Mouse (Mus musculus) embryo, embryonic 10.5 days (tissue): ENCODE measurements around the gene Tmcc3.
A peak's percentile ranks its signal among the peaks of the same experiment; 100 is the strongest.
"Not testable (repeated sequence)": the region's sequence is repeated elsewhere in the genome, so short reads cannot be mapped to it uniquely, and the experiment has no call there.

Experiments
- DNase-seq: peaks from one replicate; pipeline ENCODE4 v3.0.0-alpha.2; 2015; ENCODE audit warnings: low spot score

Gene Tmcc3

GRCm38 (mm10) chr10:94515583-94515982, 203.8 kb downstream of the Tmcc3 start:
- DNase-seq, result peak; percentile 47

GRCm38 (mm10) chr10:94519887-94520286, 208.1 kb downstream of the Tmcc3 start:
- no peak for DNase-seq

- no peak for DNase-seq
Measured at GRCm38 (mm10) chr10:94520306-94521106, 208.8 kb downstream of the Tmcc3 start.

GRCm38 (mm10) chr10:94521107-94521401, 209.3 kb downstream of the Tmcc3 start:
- DNase-seq, result peak; percentile 60

- DNase-seq, result no peak
Measured at GRCm38 (mm10) chr10:94521776-94522175, 210.0 kb downstream of the Tmcc3 start.

- DNase-seq, result no peak
Measured at GRCm38 (mm10) chr10:94523297-94523696, 211.5 kb downstream of the Tmcc3 start.

- DNase-seq, result peak; percentile 69
Measured at GRCm38 (mm10) chr10:94523711-94524156, 212.0 kb downstream of the Tmcc3 start.

- DNase-seq, result no peak
Measured at GRCm38 (mm10) chr10:94524966-94525365, 213.2 kb downstream of the Tmcc3 start.

GRCm38 (mm10) chr10:94525784-94526183, 214.0 kb downstream of the Tmcc3 start:
- DNase-seq, result no peak

- DNase-seq, result no peak
Measured at GRCm38 (mm10) chr10:94526834-94527233, 215.1 kb downstream of the Tmcc3 start.

- no peak for DNase-seq
Measured at GRCm38 (mm10) chr10:94527248-94527647, 215.5 kb downstream of the Tmcc3 start.

GRCm38 (mm10) chr10:94530079-94530478, 218.3 kb downstream of the Tmcc3 start:
- no peak for DNase-seq

GRCm38 (mm10) chr10:94531482-94531881, 219.7 kb downstream of the Tmcc3 start:
- no peak for DNase-seq

- no peak for DNase-seq
Measured at GRCm38 (mm10) chr10:94533081-94533724, 221.5 kb downstream of the Tmcc3 start.

GRCm38 (mm10) chr10:94538623-94539022, 226.9 kb downstream of the Tmcc3 start:
- DNase-seq, result not testable (repeated sequence)

GRCm38 (mm10) chr10:94540241-94540640, 228.5 kb downstream of the Tmcc3 start:
- DNase-seq, result no peak

GRCm38 (mm10) chr10:94543956-94544355, 232.2 kb downstream of the Tmcc3 start:
- no peak for DNase-seq

GRCm38 (mm10) chr10:94544803-94545202, 233.1 kb downstream of the Tmcc3 start:
- peak; percentile 53 for DNase-seq

- peak; percentile 53 for DNase-seq
Measured at GRCm38 (mm10) chr10:94545259-94546019, 233.7 kb downstream of the Tmcc3 start.

GRCm38 (mm10) chr10:94546617-94547016, 234.9 kb downstream of the Tmcc3 start:
- DNase-seq, result no peak

GRCm38 (mm10) chr10:94549511-94550232, 237.9 kb downstream of the Tmcc3 start:
- DNase-seq, result no peak

- no peak for DNase-seq
Measured at GRCm38 (mm10) chr10:94550649-94551048, 238.9 kb downstream of the Tmcc3 start.
